Mouse (Mus musculus) heart, postnatal 0 days (tissue): Measurements from ENCODE around the gene Tmed9.

ENCODE experiments used
- CTCF ChIP-seq: IDR thresholded peaks from 2 replicates; pipeline ENCODE4 v1.5.1; 2016; ENCODE audit warnings: antibody characterized with exemption, control low read depth, low read depth
- EP300 ChIP-seq: IDR thresholded peaks from 2 replicates; pipeline ENCODE4 v1.6.1; 2016; ENCODE audit warnings: antibody characterized with exemption, low read depth

DNA sequence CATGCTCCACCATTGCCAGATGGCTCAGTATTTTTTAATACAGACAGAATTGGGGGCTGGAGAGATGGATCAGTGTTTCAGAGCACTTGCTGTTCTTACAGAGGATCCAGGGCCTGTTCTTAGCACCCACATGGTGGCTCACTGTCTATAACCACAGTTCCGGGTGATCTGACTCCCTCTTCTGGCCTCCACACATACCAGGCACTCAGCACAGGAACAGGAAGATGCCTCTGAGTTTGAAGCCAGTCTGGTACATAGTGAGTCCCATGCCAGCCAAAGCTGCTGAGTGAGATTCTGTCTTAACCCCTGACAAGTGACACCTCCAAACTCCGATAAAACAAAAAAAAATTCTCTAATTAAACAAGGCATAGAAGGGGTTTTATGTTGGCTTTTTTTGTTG lies 46.7 kb downstream of the Tmed9 start:
- TF ChIP-seq CTCF: no peak
- TF ChIP-seq EP300: no peak
